Mouse (Mus musculus): Measurements from ENCODE around the gene Rap1gap2.

Rap1gap2 gene

DNA sequence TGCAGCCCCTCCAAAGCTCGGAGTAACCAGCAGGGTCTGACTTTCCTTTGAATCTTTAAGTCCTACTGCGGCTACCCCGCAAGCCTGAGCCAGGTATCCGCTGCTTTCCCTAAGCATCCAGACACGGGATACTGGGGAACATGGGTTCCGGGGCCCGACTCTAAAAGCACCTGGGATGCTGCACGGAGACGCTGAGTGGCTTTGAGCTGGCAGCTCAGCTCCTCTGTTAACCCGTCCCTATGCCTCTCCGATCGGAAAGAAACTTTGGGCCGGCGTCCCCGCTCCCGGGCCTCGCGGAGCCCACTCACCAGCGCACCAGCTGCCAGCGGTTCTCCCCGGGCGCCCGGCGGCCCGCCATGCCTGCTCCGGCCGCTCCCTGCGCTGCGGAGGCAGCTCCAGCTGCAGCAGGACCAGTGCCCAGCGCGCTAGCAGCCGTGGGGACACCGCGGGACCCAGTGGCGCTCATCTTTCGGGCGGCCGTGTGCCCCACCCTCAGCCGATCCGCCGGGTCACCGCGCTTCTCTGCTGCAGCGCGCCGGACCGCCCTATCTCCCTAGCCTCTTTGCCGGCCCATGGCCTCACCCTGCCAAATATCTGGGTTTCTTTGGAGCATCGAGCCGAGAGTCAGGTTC, at the start of gene Rap1gap2:
Gene Rap1gap2 (minus strand): TSS at position 371 of the 632 bp plus-strand sequence.
- in situ Hi-C loops (cut with MboI, MseI) = no loop called here

DNA sequence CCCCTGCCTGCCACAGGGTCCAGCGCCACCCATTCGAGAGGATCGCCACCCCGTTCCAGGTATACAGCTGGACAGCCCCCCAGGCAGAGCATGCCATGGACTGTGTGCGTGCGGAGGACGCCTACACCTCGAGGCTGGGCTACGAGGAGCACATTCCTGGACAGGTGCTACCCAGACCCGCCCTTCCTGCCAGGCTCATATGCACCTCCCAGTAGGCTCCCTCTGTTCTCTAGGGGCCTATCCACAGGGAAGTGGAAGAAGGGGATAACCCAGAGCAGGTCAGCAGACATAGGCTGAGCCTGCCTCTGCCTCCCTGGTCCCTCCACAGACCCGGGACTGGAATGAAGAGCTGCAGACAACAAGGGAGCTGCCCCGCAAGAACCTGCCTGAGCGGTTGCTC, 49.6 kb upstream of the Rap1gap2 start:
- in situ Hi-C loops (cut with MboI, MseI) = no loop called here

DNA sequence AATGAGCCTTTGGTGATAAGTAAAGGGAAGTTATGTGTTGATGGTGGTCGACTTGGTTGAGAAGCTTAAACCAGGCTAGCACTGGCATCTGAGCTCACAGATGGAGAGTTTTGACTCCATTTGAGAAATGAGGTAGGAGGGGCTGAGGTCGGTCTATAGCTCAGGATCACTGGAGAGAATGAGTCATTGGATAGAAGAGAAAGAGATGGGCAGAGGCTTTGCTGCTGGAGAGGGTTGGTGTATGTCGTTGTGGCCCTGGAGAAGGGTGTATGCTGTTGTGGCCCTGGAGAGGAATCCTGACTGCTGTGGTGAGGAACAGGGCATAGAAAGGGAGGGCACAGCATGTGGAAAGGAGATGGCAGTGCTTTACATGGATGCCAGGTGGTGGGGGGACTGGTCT, 45.2 kb upstream of the Rap1gap2 start:
- in situ Hi-C loops (cut with MboI, MseI) = no loop called here

DNA sequence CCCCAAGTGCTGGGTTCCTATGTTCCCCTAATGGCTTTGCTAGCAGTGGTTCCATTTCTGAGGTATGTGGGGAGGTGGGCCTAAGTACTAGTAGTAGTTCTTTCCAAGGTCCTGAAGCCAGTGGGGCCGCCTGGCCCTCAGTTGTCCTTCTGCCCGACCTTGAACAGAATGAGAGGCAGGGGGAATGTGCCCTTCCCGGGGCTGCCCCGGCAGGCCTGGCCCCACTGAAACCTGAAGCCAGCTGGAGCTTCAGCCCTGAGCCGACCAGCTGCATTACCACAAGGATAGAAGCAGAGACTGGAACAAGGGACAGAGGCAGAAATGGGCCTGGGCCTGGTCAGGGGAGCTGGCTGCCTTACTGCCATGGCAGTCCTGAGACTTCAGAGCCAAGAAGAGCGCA, 42.7 kb upstream of the Rap1gap2 start:
- in situ Hi-C loops (cut with MboI, MseI) = no loop called here

DNA sequence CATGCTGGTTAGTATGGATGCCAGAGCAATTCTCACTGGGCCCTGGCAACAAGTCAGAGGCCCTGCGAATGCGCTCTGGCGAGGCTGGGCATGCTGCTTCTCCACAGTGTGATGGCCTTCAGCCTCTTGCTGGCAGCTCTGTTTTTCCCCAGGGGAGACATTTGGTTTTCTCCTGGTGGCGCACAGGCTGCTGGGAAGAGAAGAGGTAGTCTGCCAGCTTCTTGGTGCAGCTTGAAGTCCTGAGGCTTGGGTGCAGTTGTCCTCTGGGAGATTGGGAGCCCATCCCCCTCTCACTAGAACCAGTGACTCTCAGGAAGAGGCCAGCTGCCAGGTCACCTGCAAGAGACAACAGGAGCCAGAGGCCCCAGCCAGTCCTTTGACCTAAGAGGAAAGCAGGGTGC, 42.1 kb upstream of the Rap1gap2 start:
- in situ Hi-C loops (cut with MboI, MseI) = no loop called here

GRCm38 (mm10) chr11:74650576-74651100, 39.9 kb upstream of the Rap1gap2 start:
- in situ Hi-C loops (cut with MboI, MseI) = no loop called here

DNA sequence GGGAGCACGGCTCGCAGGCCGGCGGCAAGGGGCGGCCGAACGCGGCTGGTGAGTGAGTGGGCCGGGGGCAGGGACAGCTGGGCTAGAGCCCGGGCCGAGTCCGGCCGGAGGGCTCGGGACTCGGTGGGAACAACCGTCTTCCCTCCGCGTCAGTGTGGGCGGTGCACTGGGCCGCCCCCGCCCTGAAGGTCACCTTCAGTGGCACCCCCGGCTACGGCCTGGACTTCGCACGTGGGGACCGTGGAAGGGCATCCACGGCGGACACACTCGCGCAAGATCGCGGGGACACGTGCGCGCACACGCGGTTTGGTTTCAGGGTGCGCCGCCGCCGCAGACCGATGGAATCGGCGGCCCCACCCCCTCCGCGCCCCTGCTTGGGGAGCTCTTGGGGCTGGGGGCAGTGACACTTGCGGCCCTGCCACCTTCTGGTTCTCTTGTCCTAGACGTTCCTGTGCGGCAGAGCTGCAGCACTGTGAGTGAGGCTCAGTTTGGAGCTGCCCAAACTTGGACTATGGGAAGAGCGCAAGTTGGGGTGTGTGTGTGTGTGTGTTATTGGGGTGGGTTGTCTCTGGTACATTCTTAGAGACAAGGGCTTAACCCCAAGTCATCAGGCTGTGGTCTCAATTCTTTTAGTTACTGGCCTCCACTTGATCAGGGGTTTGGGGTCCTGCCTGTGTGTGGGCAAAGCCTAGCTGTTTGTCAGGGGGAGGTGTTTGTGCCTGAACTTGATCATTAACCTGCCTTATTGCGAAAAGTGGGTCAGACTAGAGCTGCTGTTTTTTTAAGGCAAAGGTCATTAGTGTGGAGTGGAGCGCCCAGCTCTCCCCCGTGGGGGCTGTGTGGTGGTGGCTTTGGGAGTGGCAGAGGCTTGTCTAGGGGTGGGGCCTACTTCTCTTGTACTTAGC, 39.2 kb upstream of the Rap1gap2 start:
- in situ Hi-C loops (cut with MboI, MseI) = no loop called here

DNA sequence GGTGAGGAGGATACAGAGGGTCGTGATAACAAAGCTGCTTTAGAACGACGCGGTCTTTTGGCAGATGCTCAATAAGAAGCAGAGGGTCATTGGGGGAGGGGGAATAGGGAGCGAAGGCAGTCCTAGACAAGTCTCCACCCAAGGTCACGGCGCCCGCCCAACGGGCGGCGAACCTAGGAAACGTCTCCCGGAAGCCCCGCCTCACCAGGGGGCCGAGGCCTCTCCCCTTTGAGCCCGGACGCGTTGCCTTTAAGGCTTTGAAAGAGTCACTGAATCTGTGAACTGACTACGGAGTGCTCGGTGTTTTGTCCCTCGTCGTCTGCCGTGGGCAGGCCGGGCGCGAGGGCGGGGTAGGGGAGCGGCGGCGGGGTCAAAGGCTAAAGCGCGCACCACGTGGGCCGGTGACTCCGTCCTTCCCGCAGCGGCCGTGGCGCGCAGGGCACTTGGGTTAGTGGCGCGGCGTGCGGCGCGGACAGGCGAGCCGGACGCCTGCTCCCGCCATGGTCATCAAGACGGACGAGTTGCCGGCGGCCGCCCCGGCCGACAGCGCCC, 38.5 kb upstream of the Rap1gap2 start, which contains the start of gene Cluh:
Gene Cluh (plus strand): TSS at position 401 of the 552 bp plus-strand sequence.
- in situ Hi-C loops (cut with MboI, MseI) = no loop called here

- in situ Hi-C loops (cut with MboI, MseI) = no loop called here
These were observed 38.0 kb upstream of the Rap1gap2 start for GRCm38 (mm10) chr11:74648676-74649075.

GRCm38 (mm10) chr11:74647966-74648365, 37.3 kb upstream of the Rap1gap2 start:
- in situ Hi-C loops (cut with MboI, MseI) = no loop called here

GRCm38 (mm10) chr11:74639628-74640027, 28.9 kb upstream of the Rap1gap2 start:
- in situ Hi-C loops (cut with MboI, MseI) = no loop called here

DNA sequence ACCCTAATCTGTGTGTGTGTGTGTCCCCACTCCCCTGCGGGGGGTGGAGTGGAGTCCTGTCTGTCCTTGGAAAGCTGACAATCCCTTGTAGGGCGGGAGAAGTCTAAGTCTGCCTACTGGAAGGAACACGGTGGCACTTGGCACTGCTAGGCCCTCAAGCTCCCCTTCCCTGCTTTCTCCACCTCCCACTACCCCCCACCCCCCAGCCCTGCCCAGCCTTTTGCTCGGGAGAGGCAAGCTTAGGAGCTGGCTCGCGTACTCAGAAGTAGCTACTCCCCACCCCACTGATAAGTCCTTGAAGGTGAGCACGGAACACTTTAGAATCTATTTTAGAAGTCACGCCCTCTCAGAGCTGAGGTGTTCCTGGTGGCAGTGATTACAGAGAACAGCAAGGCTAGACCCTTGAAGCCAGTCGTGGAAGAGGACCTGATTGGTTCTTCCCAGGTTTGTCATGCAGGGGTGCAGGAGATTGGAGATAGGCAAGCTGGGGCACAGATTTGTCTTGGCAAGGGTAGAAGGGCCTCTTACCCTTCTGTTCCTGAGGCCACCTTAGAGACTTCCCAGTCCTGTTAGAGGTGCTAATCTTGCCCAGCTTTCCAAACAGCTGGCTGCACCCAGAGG, 28.2 kb upstream of the Rap1gap2 start:
- in situ Hi-C loops (cut with MboI, MseI) = no loop called here

DNA sequence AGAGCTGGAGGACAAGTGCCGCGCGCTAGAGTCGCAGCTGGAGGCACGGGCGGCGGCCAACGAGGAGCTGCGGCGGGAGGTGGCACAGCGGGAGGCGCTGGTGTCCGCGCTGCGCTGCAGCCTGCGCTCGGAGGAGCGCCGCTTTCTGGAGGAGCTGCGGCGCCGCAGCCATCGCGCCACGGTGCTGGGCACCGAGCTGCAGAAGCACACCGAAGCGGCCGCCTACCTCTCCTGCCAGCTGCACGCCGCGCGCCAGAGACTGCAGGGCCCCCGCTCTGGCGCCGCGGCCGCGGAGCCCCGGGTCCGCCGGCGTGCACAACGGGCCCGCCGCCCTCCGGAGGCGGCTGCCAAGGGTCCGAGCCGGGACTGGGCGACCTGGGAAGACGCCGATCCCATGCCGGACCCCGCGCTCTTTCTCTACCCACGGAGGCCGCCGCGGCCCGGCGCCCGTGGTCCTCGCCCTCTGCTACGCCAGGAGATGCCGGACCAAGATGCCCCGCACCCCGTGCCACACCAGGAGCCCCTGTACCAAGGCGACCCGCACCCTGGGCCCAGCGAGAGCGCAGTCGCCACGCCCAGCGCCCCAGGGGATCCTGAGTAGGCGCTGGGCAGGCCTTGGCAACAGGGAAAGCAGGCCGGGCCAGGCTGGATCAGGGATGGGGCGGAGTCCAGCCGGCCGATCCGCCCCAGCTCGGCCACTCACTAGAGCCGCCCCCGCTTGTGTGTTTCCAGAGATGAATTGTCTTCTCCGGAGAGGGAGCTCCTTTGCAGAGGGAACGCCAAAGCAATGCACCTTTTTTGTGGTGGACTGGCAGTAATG, 27.5 kb upstream of the Rap1gap2 start:
- in situ Hi-C loops (cut with MboI, MseI) = no loop called here

DNA sequence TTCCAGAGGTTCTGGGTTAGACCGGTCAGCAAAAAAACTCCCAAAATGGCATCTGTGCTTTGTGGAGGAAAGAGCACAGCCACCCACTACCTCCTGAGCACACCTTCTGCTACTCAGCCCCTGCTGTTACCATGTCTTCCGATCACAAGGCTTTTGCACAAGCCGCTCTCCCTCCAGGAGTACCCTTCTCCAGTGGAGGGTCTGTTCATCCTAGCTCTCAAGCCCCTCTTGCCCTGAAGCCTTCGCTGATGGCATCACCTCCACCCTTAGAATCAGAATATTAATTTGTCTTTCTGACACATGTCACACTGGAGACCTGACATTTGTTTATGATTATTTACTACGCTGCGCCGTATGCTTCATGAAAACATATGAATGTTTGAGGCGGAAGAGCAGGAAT, 26.8 kb upstream of the Rap1gap2 start:
- in situ Hi-C loops (cut with MboI, MseI) = no loop called here

GRCm38 (mm10) chr11:74634490-74635275, 24.0 kb upstream of the Rap1gap2 start:
- in situ Hi-C loops (cut with MboI, MseI) = no loop called here

GRCm38 (mm10) chr11:74631880-74632789, 21.4 kb upstream of the Rap1gap2 start:
- in situ Hi-C loops (cut with MboI, MseI) = no loop called here

DNA sequence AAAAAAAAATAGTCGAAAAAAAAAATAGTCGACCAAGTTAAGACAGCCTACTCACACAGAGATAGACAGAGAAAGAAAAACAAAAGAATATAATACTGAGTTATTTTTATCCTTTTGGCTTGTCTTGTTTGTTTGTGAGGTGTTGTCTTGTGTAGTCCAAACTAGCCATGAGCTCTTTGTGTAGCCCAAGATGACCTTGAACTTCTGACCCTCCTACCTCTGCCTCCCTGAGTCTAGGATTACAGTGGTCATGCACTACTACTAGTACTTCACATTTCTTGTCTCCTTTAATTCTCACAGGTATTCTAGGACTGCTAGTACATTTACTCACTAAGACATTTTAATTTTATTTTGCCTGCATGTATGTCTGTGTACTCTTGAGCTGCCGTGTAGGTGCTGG, 16.8 kb upstream of the Rap1gap2 start:
- in situ Hi-C loops (cut with MboI, MseI) = no loop called here

DNA sequence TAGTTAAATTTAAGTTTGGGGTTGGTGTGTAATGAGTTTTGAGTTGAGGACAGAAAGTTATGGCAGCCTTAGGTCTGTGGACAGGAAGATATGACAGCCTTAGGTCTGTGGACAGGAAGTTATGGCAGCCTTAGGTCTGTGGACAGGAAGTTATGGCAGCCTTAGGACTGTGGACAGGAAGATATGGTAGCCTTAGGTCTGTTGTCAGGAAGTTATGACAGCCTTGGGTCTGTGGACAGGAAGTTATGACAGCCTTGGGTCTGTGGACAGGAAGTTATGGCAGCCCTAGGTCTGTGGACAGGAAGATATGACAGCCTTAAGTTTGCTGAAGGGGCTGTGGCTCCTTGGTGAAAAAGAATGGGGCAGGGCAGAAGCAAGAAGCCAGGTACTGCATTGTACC, 14.6 kb upstream of the Rap1gap2 start:
- in situ Hi-C loops (cut with MboI, MseI) = no loop called here

- in situ Hi-C loops (cut with MboI, MseI) = no loop called here
These were observed 13.0 kb upstream of the Rap1gap2 start for GRCm38 (mm10) chr11:74623693-74624092.
